ENCODE assay signal across 8 mouse cellular contexts in the genomic region with DNA sequence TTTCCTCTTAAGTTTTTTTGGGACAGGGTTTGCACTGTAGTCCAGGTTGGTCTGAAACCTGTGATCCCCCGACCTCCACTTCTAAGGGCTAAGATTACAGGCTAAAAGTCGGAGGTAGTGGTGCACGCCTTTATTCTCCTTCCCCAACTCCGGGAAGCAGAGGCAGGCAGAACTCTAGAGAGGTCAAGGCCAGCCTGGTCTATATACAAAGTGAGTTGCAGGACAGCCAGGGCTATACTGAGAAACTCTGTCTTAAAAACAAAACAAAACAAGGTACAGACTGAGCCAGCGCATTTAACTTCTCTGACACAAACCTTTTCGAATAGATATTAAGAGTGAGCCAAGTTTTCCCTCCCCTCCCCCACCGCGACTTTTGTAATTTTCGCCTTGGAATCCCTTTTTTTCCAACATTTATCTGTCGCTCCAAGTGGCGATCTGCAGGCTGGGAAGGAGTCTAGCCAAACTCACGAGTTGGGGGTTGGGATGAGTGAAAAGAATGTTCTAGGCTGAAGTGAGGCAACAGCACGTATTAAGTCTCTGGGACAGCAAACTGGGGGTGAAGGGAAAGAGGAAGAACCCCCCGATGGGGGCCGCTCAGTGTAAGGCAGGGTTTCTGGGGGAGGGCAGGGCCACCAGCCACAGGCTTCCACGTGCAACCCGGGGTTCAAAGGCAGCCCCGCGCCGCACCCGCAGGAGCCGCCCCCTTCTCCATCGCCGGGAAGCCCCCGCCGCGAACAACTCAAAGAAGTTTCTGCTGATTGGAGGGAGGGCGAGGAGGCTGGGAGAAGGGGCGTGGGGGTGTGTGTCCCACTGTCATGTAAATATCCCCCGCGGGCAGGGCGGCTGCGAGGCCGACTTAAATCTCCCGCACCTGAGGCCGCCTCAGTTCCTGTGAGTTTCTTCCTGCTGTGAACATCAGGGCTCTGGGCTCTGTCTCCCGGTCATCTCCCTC. TPM values are rescaled to one million over a fixed set of nuclear protein-coding genes. Genes with fewer than 3 reads are reported as not detected.
DNase-seq lines count a peak whose midpoint lies in the region; ATAC-seq and TF ChIP-seq lines count a peak whose summit lies in the region.

No protein-coding gene starts in this region.

- H3K9me3 ChIP-seq in G1E (replicated peaks) = no peaks in the 10 kb centered on the region
- no peaks in the 10 kb centered on the region for H3K9me3 ChIP-seq in heart, embryonic 14.5 days (ENCODE audit: control insufficient read depth, low read length)
- no peaks in the 10 kb centered on the region for H3K9me3 ChIP-seq in megakaryocyte, embryonic 14.5 days

- H3K27ac ChIP-seq in heart, embryonic 14.5 days (replicated peaks in 1 of 2; ENCODE audit: control insufficient read depth in 1 of 2, insufficient read depth in 1 of 2, low read depth in 2 of 2, low read length in 2 of 2) = peak overlapping the region; percentile 96

- peak overlapping the region; percentile 83 for H3K9ac ChIP-seq in heart, embryonic 14.5 days (ENCODE audit: low read length)

- no peaks in the 10 kb centered on the region for H3K27me3 ChIP-seq in G1E (ENCODE audit: insufficient read depth, low read length)
- H3K27me3 ChIP-seq in heart, embryonic 14.5 days (ENCODE audit: control insufficient read depth, insufficient read depth, low read length) = no peaks in the 10 kb centered on the region
- H3K27me3 ChIP-seq in megakaryocyte, embryonic 14.5 days (replicated peaks) = no peaks in the 10 kb centered on the region

- 8% methylated on average over 37 of the region's 37 CpGs for WGBS in heart, embryonic 14.5 days

- peaks cover 11% of the 10 kb centered on the region for H3K36me3 ChIP-seq in G1E (replicated peaks)
- no peaks in the 10 kb centered on the region for H3K36me3 ChIP-seq in heart, embryonic 14.5 days (ENCODE audit: control insufficient read depth, insufficient read depth, low read length)
- no peaks in the 10 kb centered on the region for H3K36me3 ChIP-seq in megakaryocyte, embryonic 14.5 days (replicated peaks; ENCODE audit: low read length)

- H3K4me2 ChIP-seq in heart, embryonic 14.5 days (ENCODE audit: low read length) = peak overlapping the region; percentile 91

- peaks cover 57% of the 10 kb centered on the region for H3K4me1 ChIP-seq in G1E (ENCODE audit: insufficient read depth, low read depth, low read length)
- peaks cover 19 to 22% of the 10 kb centered on the region in 2 experiments for H3K4me1 ChIP-seq in heart, embryonic 14.5 days (ENCODE audit: control insufficient read depth in 2 of 2, insufficient read depth in 2 of 2, low read length in 2 of 2)
- peaks cover 58% of the 10 kb centered on the region for H3K4me1 ChIP-seq in megakaryocyte, embryonic 14.5 days

- 0 out of 2 replicates have a peak, but pooled peaks have one; percentile 22 for ATAC-seq in G1E (ENCODE audit: extremely low read depth, insufficient number of reproducible peaks, low FRiP score, poor library complexity, severe bottlenecking)
- ATAC-seq in heart, embryonic 14.5 days (ENCODE audit: insufficient number of reproducible peaks, insufficient read depth, low FRiP score, low read depth) = no peak

- TF ChIP-seq CTCF in G1E (IDR thresholded peaks at IDR 0.05; ENCODE audit: low read depth, low read length) = no peak

- DNase-seq in 3134 (ENCODE audit: extremely low read depth, insufficient read length, low spot score) = peak; percentile 80
- peak; percentile 93 for DNase-seq in G1E (ENCODE audit: low spot score)
- peak; percentile 91 for DNase-seq in embryo, embryonic 11 days
- peak; percentile 39 to 67 for DNase-seq in kidney, postnatal 25 days
- DNase-seq in spleen, postnatal 4 days (ENCODE audit: low spot score in 2 of 2) = peak; percentile 60 to 80
- DNase-seq in right cerebral cortex, adult 2 months (ENCODE audit: low spot score in 2 of 2) = no peak

- peak overlapping the region; percentile 80 for H3K4me3 ChIP-seq in G1E (ENCODE audit: low read depth, low read length)
- peak overlapping the region; percentile 64 to 67 for H3K4me3 ChIP-seq in heart, embryonic 14.5 days (ENCODE audit: control insufficient read depth in 1 of 2, insufficient read depth in 1 of 2, low read depth in 1 of 2, low read length in 2 of 2)
- H3K4me3 ChIP-seq in megakaryocyte, embryonic 14.5 days (replicated peaks) = peak overlapping the region; percentile 95

RNA-seq across cellular contexts. Expression of a gene that starts 4.3 kb away (rescaled TPM):
- total RNA-seq in G1E (2014; fragmentation: Nextera tagmentation) (751 and 948 TPM in 2 replicates), G1E (2017) (667 and 849 TPM in 2 replicates)
- polyA plus RNA-seq in G1E (2012) = 806 and 885 TPM in 2 replicates
- 218 and 223 TPM in 2 replicates for polyA plus RNA-seq in heart, embryonic 14.5 days (2014; fragmentation: Nextera tagmentation; extraction: Ambion mirVana)
- 207 and 239 TPM in 2 replicates for polyA plus RNA-seq in megakaryocyte, embryonic 14.5 days (2012; ENCODE audit: insufficient read depth, low replicate concordance)

RNA-seq across cellular contexts. Expression of a gene that starts 12.8 kb away (rescaled TPM):
- total RNA-seq in G1E (2014; fragmentation: Nextera tagmentation) = 15.1 and 17.9 TPM in 2 replicates
- total RNA-seq in G1E (2017) = 9.6 and 13.5 TPM in 2 replicates
- polyA plus RNA-seq in G1E (2012) = 35.5 and 38.4 TPM in 2 replicates
- 18.9 and 21.8 TPM in 2 replicates for polyA plus RNA-seq in heart, embryonic 14.5 days (2014; fragmentation: Nextera tagmentation; extraction: Ambion mirVana)
- polyA plus RNA-seq in megakaryocyte, embryonic 14.5 days (2012; ENCODE audit: insufficient read depth, low replicate concordance) = 11.7 and 12.4 TPM in 2 replicates

RNA-seq across cellular contexts. Expression of a gene that starts 16.0 kb away (rescaled TPM):
- total RNA-seq in G1E (2014; fragmentation: Nextera tagmentation) = 1.6 and 2.4 TPM in 2 replicates
- total RNA-seq in G1E (2017) = 4.5 and 5.9 TPM in 2 replicates
- 13.3 and 14.5 TPM in 2 replicates for polyA plus RNA-seq in G1E (2012)
- polyA plus RNA-seq in heart, embryonic 14.5 days (2014; fragmentation: Nextera tagmentation; extraction: Ambion mirVana) = 10.0 and 10.3 TPM in 2 replicates
- polyA plus RNA-seq in megakaryocyte, embryonic 14.5 days (2012; ENCODE audit: insufficient read depth, low replicate concordance) = 19.4 and 62.2 TPM in 2 replicates

RNA-seq across cellular contexts. Expression of a gene that starts 32.0 kb away (rescaled TPM):
- 25.4 and 29.4 TPM in 2 replicates for total RNA-seq in G1E (2014; fragmentation: Nextera tagmentation)
- total RNA-seq in G1E (2017) = 9.5 and 10.3 TPM in 2 replicates
- polyA plus RNA-seq in G1E (2012) = 31.0 and 31.4 TPM in 2 replicates
- polyA plus RNA-seq in heart, embryonic 14.5 days (2014; fragmentation: Nextera tagmentation; extraction: Ambion mirVana) = 28.2 and 38.5 TPM in 2 replicates
- 58.2 and 66.6 TPM in 2 replicates for polyA plus RNA-seq in megakaryocyte, embryonic 14.5 days (2012; ENCODE audit: insufficient read depth, low replicate concordance)

Comparison
In these comparisons a context has a peak if more than half of its experiments do, and no peak if none do; other contexts are left out.
1. DNase-seq: peak in 3134 (single experiment), G1E (single experiment), embryo, embryonic 11 days (single experiment), kidney, postnatal 25 days (2 of 2) and spleen, postnatal 4 days (2 of 2); none in right cerebral cortex, adult 2 months (0 of 2).
2. Peak in every context shown above with its lines, with median percentiles within 50 percentile points of each other: H3K4me3 ChIP-seq.